Mouse (Mus musculus) layer of hippocampus, adult 18-20 months (tissue): Measurements from ENCODE around the gene Tapt1. TPM values are rescaled to one million over a fixed set of nuclear protein-coding genes. Genes with fewer than 3 reads are reported as not detected.

Experiments used
- DNase-seq, 2 experiments: peaks; one replicate each; pipeline ENCODE4 v3.0.0; 2022; ENCODE audit warnings: low spot score in 2 of 2
- total RNA-seq, 2 experiments: library from RNA; stranded (reverse); gene quantifications; 2 replicates each; pipeline ENCODE4 v1.2.3; 2021

Gene Tapt1
- total RNA-seq, 2 experiments from 2014 or later, result 41.2 to 43.8 TPM

DNA sequence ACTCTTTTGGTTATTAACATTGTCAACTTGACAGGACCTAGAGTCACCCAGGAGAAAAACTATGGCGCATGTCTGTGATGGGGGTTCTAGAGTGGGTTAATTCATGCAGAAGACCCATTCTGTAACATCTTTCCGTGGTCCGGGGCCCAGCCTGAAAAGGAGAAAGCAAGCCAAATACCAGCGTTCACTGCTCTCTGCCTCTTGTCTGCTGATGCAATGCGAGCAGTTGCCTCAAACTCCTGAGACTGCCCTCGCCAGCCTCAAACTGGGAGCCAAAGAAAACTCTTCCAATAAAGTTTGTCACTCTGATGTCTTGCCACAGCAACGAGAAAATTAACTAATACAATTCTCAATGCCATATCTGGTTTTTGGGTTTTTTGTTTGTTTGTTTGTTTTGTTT is 8.2 kb upstream of the Tapt1 start:
- no peak for DNase-seq

DNA sequence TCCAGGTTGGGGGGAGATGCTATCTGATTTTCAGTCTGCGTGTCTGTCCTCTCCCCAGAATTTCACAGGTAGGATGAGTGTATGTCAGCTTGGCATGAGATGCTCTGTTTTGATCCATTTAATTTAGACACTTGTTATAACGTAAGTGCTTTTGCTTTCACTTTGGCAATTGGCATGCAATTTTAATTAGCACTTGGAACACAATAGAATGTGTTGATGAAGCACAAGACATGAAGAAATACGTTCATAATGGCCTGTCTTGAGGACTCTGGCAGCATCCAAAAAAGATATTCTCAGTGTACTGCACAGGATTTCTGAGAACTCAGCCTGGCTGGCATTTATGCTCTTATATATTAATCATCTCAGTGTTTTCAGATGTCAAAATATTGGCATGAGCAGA is 7.5 kb upstream of the Tapt1 start:
- peak in 1 of 2 experiments; percentile 13 for DNase-seq

DNA sequence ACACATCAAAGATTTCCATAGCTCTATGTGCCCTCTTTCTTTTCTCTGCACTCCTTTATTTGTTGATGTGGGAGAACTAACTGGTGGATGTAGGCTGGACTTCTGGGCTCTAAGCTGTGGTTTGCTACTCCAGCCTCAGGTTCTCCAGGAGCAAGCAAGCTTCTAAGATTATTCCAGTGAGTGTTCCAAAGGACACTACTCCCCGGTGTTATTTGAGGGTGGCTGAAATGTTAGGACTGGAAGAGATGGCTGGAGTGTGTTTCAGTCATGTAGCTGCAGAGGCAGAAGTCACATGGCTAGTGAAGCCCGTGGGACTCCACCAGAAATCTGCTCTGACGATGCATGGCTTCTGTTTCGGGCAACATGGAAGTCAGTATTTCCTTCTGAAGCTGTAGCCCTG is 2.3 kb upstream of the Tapt1 start:
- DNase-seq, result no peak

DNA sequence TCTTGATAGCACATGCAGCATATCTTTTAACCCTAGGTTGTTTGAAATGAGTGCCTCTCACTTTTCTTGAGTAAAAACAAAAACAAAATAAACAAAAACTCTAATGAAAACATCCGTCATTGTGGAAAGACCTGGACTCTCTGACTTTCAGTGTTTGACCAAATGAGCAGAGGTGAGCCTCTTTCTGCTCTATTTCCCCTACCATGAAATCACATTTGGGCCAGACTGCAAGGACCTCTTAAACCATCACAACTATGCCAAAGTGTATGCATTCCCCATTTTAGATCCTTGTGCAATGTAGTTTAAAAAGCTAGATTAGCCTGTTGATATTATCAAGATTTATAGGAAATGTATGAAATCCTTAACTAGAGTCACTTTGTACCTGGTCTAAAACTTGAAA is 1.9 kb upstream of the Tapt1 start:
- no peak for DNase-seq

DNA sequence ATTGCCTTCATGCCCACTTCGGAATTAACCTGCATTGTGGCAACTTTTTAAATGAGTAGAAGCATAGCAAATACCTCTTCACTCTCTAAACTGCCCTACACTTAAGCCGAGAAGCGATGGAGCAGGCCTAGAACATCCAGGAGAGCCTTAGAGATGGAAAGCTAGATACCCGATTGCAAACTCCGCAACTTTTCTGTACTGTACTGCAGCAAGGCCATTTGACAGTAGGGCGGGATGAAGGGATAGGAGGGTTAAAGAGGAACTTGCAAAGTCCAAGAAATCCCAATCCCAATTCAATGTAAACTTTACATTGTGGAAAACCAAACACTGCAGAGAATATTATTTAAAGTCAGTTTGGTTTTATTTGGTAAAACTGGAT is 1.0 kb upstream of the Tapt1 start:
- no peak for DNase-seq

DNA sequence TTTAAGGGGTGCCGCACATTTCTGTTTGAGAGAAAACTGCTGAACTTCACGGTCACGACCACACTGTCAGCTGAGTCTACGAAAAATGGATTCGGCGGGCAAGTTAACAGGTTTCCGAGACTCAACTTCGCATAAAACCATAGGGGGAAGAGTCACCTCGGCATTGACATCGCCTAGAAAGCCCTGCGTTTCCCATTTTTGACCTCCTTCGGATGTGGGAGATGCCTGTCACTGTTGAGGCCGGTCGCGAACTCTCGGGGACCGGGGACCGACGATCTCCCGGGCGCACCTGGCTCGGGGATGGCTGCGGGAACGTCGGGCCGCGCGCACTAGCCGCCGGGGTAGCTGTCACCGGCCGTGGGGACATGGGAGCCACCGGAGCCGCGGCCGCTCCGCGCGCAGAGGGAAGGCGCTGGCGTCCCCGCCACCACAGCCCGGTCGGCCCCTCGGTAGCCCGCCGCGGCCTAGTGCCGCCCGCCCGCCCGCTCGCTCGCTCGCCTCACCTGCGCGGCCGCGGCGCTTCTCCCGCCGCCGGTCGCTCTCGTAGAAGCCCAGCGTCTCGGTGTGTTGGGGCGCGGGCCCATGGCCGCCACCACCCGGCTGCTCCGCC is 410 bp downstream of the Tapt1 start:
- no peak for DNase-seq

DNA sequence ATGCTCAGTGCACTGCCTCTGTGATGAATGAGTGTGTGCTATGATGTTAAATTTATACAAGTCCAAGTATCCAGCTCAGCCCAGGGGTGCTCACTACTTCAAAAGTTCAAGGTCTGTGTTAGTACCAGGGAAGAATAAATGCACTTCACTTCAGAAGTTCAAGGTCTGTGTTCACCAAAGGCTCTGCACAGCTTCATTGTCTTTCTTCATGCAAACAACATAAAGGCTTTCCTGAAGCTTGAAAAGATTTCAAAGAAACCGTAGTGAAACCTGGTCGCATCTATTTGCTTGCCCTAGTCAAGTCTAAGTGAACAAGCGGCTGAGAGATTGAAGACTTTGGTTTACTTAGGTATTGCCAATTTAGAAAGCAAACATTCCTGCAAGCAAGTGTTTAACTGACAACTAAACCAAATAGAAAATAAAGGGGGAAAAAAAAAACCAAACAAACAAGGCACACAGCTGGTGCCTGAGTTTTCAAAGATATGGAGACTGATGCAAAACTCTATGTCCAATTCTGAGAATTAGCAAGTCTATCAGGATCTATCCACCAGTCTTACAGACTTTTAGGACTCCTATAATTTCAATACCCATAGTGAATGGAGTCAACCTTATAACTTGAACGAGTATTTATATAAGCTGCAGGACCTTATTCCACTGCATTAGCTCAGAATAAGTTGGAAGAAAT is 1.4 kb downstream of the Tapt1 start:
- DNase-seq, result no peak

DNA sequence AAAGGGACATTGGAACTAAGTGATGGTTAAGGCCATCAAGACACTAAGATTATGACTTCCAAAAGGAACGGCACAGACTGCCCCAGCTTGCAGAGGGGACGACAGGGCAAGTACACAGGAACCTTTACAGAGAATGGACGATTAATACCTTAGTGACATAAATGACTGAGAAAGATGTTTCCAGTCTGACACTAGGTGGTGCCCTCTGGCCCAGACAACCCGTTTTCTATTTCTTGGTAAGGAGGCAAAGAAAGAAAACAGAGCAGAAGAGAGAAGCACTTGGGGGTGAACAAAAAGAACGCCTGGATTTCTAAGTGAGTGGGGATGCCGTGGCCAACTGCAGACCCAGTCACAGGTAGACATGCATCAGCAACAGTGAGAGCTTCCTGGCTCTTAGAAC is 2.2 kb downstream of the Tapt1 start:
- peak in 1 of 2 experiments; percentile 24 for DNase-seq

DNA sequence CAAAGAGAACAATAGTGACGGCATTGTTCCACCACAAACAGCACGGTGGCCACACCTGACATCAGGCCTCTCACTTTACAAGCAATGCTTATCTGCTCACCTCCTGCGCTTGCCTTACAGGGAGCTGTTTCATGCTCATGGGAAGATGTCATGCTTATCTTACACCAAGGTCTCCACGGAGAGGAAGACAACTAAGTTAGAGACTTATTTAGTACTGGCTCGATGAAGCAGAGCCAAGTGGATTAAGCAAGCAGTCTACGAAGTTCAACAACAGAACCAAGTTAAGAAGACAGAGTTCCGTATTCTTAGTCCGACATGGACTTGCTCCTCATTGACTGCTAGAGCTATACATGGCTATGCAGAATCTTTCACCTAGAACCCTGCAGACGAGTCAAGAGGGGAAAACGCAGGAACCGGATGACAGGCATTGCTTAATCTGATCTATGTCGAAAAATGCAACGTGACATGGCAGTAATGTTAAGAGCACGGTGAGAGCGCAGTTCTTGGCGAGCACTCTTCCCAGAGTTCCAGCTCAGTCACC is 3.0 kb downstream of the Tapt1 start:
- DNase-seq, result no peak

DNA sequence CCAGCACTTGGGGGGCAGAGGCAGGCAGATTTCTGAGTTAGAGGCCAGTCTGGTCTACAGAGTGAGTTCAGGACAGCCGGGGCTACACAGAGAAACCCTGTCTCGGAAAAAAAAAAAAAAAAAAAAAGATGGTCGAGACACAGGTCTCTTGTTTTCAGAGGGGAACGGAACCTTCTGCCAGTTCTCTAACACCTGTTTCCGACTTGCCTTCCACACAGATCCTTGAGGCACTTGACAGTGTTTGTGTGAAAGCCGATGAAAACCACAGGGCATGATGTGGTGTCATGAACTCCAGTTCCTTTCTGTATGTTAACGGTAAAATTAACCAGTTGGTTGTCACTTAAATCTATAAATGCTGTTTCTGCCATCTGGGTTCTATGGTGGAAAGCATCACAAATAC is 6.0 kb downstream of the Tapt1 start:
- DNase-seq, result no peak

DNA sequence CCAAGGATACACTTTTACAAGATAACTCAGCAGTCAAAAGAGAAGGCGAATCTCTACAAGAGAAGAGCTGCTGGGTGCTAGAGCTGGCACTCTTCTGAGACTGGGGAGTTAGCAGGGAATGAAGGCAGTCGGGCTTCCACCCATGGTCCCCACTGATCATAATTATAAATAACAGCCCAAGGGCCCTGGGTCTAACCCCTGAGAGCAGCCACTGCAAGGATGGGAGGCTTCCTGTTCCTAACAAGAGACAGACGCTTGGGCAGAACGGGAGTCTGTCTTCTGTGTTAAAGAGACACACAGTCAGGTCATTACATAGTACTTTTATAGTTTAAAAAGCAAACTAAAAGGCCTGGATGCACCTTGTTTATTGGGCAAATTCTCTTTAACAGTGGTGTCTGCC is 6.6 kb downstream of the Tapt1 start:
- no peak for DNase-seq

DNA sequence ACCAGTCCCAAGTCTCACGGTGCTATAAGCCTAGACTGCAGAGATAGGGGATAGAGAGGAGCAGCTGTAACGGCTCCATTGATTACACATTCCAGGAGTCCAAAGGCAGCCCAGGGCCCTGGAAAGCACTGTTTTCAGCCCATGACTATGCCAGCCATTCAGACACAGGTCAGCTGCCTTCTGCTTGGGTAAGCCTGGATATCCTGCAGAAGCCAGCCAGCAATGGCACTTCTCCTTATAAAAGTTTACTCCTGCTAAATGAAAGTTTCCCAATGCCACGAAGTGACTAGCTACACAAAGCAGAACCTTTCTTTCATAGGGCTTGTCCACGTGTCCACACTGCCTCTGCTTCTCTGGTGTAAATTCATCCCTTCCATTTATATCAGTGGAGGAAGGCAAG is 7.9 kb downstream of the Tapt1 start:
- no peak for DNase-seq

DNA sequence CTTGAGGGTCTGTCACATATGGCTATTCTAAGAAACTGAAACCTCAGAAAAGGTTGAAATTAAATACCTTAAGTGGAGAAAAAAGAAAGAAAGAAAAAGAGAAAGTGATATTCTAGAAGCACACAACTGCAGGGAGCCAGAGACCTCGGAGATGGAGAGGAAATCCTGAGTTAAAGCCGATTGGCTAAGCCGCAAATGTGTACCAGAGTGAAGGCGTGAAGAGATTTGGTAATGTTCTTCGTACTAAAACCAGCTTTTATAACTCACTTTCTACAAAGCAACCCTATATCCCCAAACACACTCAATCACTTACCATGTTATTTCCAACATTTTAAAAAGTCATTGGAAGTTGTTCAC is 8.8 kb downstream of the Tapt1 start:
- no peak for DNase-seq

DNA sequence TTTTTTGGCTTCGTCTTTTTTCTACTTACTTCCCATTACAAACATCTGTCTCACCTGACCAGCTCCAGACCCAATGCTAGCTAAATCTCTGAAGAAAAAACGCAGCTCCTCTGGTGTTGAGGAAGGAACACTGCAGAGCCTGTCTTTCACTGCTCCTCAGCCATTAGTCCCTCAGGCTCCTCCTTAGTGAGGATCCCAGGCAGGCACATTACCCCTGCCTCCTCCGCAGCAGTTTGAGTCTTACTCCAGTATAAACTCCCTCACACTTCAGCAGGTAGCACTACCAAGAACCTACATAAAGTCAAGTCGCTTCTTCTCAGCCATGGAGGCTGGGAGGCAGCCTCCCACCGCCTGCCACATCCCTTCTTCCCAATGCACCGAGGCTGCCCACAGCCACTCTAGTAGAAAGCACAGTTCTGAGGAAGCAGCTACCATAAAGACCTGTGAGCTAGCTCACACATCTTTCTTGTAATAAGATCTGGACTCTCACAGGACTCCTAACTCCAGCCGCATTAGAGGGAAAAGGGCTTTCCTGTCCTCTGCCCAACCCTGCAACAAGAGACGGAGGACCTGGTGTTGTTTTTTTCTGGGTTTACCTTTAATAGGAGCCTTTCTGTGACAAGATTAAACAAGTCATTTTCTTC is 9.3 kb downstream of the Tapt1 start:
- no peak for DNase-seq

DNA sequence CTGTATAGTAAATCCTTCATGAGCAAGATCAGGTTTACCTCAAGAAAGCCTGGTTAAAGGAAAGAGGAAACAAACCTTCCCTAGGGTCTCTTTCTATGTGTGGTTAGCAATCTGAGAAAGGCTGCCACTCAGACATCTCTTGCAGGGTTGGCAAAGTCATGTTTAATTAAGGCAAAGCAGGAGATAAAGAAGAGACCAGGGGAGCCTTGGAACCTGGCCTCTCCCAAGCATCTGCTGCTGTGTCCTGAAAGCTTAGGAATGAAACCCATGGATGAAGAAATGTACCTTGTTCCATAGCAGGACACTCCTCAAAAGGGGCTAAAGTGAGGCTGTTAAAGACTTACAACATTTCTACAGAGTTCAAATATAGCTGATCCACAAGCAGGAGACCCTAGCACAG is 11.3 kb downstream of the Tapt1 start:
- DNase-seq, result no peak

DNA sequence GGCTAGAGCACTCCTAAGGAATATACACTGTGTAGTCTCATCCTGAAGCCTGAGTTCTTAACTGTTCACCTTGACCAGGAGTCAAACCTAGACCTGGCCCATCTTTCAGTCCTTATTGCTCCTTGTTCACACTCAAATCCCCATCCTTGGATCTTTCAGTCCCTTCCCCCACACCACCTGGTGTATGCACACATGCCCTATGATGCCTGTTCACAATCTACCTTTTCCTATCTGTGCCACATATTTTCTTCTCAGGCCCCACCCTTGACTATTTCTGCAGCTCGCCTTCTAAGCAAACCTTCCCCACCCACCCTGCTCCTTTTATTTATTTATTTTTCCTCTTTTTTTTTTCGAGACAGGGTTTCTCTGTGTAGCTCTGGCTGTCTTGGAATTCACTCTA is 12.4 kb downstream of the Tapt1 start:
- DNase-seq, result no peak

DNA sequence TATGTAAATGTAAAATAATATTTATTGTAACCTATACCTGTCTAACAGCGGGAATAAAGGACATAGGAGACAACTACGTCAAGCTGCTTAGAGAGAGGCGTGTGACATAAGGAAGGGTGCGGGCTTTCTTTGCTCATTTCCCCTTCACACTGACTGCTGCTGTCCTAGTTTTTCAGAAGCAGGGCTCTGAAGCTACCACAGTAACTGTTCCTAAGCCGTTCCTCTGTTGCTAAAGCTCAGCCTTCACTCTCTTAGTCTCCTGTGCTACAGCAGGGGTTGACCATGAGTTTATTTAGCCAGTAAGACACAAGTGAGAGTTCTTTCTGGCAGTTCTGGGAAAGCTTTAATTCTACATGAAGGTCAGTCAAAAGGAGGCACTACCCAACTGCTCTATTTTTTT is 13.0 kb downstream of the Tapt1 start:
- DNase-seq, result no peak

DNA sequence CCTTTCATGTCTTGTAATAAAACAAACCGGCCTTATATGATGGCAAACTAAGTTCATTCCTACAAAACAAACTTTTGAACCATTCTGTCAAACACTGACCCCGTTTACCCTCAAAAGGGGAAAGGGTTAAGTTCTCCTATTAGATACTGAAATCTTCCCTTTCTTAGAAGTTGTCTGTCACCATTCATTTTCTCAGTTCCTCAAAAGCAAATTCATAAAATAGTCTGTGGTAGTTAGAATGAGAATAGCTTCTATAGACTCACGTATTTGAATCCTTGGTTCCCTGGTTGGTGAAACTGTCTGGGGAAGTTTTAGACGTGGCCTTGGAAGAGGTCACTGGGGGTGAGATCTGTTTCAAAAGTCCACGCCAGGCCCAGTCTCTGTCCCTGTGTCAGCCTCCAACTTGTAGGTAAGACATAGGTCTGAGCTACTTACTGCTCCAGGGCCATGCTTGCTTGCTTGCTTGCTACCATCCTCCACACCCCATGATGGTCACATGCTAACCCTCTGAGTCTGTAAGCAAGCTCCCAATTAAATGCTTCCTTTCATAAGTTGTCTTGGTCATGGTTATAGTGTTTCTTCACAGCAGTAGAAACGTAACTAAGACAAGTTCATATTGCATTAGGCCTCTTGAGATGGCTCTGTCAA is 14.5 kb downstream of the Tapt1 start:
- no peak for DNase-seq

DNA sequence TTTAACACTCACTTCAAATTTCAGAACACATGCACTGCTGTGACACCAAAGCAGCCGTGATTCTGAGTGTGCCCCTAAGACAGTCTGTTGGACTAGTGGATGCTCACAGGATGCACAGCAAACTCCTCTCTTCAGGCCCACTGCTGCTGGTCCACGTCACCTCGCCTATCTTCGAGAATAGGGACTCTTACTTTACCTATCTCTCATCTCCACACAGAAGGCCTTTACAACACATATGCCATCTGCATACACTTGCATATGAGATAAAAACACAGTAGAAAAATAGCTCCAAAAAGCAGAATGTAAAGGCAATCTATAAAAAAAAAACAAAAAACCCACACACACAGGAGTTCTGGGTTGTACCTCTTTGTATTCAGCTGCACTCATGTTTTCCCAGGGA is 19.1 kb downstream of the Tapt1 start:
- no peak for DNase-seq

DNA sequence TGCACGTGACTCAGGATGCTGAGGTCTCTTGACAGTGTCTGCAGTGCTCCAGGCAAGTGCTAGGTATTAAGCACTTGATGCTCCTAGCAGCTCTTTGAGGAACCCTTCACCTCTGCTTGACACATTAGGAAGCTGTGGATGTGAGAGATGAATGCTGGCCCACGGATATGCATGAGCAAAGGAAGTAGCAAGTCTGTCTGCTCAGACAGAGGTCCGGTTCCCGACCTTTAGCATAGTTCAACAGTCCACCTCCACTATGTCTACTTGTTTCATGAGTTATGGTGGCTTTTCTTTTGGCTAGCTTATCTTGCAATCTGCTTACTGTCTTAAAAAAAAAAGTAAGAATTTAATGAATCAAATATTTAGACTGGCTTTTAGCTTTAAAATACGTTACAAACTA is 19.8 kb downstream of the Tapt1 start:
- no peak for DNase-seq

DNA sequence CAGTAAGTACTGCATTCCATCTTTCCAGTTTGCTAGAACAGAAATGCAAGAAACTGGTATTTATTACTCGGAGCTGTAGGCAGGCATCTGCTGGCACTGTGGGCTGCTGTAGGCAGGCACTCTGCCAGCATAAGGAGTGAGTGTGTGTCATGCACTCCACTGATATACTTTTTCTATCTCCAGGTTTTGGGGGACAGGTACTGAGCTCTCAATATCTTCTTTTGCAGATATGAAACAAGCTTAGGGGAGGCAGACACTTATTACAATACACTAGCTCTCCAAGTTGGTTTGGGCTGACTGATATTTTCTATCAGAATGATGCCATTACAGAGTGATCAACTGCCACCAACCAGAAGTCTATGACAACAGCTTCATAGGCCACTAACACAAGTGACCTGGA is 23.0 kb downstream of the Tapt1 start:
- DNase-seq, result peak in 1 of 2 experiments; percentile 75

DNA sequence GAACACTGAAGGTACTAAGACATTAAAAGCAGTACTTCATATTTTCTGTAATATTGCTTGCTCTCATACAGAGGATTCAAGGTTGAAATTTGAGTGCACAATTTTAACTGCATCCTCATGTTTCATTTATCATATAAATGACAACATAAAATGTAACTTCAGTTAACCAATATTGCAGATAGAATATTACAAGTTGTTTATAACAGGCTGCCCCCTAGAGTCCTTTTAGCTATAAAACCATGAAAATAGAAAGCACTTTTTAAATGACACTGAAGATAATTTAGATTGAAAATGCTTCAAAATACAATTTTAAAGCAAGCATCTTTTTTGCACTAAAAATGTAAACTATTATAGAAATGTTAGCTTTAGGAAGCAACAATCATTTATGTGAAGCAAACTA is 24.8 kb downstream of the Tapt1 start:
- DNase-seq, result no peak
